Mouse (Mus musculus) liver, adult 2 months (tissue): Measurements from ENCODE around the gene Abcc6. TPM values are rescaled to one million over a fixed set of nuclear protein-coding genes. Genes with fewer than 3 reads are reported as not detected.
"Not testable (repeated sequence)": the region's sequence is repeated elsewhere in the genome, so short reads cannot be mapped to it uniquely, and the experiment has no call there.

Experiments used
- DNase-seq: peaks from one replicate; pipeline ENCODE4 v3.0.0-alpha.2; 2011; ENCODE audit warnings: low read depth, low spot score; ENCODE audit errors: extremely low read depth
- H3K27ac ChIP-seq: fragments of 200-500 bp; replicated peaks from 2 replicates; pipeline ENCODE4 v1.5.1; 2012; ENCODE audit warnings: low read depth, mild to moderate bottlenecking, control low read depth, inconsistent platforms, low read length; ENCODE audit not compliant: insufficient read depth
- H3K27me3 ChIP-seq: fragments of 200-500 bp; 2 replicates; pipeline ENCODE4 v1.6.1; 2012; ENCODE audit warnings: mild to moderate bottlenecking, moderate library complexity, low read length, inconsistent platforms; ENCODE audit not compliant: control insufficient read depth, insufficient read depth
- H3K36me3 ChIP-seq: fragments of 200-500 bp; 2 replicates; pipeline ENCODE4 v1.6.1; 2012; ENCODE audit warnings: low read length, inconsistent platforms; ENCODE audit not compliant: control insufficient read depth, insufficient read depth
- H3K4me1 ChIP-seq: fragments of 200-500 bp; 2 replicates; pipeline ENCODE4 v1.6.1; 2011; ENCODE audit warnings: low read length; ENCODE audit not compliant: control insufficient read depth, insufficient read depth
- H3K4me3 ChIP-seq: fragments of 200-500 bp; 2 replicates; pipeline ENCODE4 v1.5.1; 2011; ENCODE audit warnings: low read depth, mild to moderate bottlenecking, control low read depth, low read length, moderate library complexity; ENCODE audit not compliant: insufficient read depth
- H3K79me2 ChIP-seq: fragments of 200-500 bp; 2 replicates; pipeline ENCODE4 v1.6.1; 2012; ENCODE audit warnings: inconsistent platforms, mild to moderate bottlenecking, low read length, moderate library complexity; ENCODE audit not compliant: control insufficient read depth, insufficient read depth
- H3K9ac ChIP-seq: fragments of 200-500 bp; 2 replicates; pipeline ENCODE4 v1.6.1; 2012; ENCODE audit warnings: low read depth, mild to moderate bottlenecking, control low read depth, inconsistent platforms, low read length
- CTCF ChIP-seq: fragments of 200-500 bp; IDR thresholded peaks from 2 replicates; pipeline ENCODE4 v1.5.1; 2011; ENCODE audit warnings: low read depth, low read length, control low read depth
- POLR2A ChIP-seq: fragments of 200-500 bp; IDR thresholded peaks from 2 replicates; pipeline ENCODE4 v1.6.1; 2011; ENCODE audit warnings: low read length, control low read depth; ENCODE audit not compliant: insufficient read depth; ENCODE audit errors: extremely low read depth
- WGBS: fragments of 180-500 bp; shearing (Covaris S2); methylation state at CpG from one replicate; pipeline ENCODE4 v1.1.7; 2018; 5-methylcytosine and 5-hydroxymethylcytosine counted together
- polyA plus RNA-seq: library from polyadenylated mRNA; depleted of rRNA; stranded (reverse); fragments of >200 nt; gene quantifications from 2 replicates; pipeline ENCODE4 v1.2.3, GENCODE M21; 2012
- total RNA-seq: library from RNA; depleted of rRNA; stranded (reverse); fragments of >200 nt; gene quantifications from 2 replicates; pipeline ENCODE4 v1.2.3, GENCODE M21; 2014

Gene Abcc6
- total and polyA plus RNA-seq, 2 experiments, result 86.3 to 192 TPM

DNA sequence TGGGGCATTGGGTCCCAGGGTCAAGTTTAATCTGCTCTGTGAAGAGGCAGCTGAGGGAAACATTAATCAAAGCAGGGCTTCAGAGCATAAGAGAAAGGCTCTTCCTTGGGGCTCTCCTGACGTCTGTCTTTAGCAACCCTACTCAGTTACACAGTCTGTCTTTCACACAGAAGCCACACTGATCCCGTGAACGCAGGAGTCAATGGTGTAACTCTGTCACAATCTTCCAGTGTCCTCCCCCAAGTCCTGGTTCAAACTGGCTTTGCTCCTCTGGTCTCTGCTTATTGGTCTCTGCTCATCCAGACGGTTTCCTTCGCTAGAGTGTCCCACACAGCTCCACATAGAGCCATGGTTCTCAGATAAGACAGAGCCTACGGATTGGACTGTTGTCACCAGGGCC, 56.0 kb downstream of the Abcc6 start:
- no peak overlapping the region for H3K9ac ChIP-seq
- 35% methylated on average over 6 of the region's 6 CpGs for whole genome bisulfite sequencing
- no peaks in the 10 kb centered on the region for H3K4me1 ChIP-seq

DNA sequence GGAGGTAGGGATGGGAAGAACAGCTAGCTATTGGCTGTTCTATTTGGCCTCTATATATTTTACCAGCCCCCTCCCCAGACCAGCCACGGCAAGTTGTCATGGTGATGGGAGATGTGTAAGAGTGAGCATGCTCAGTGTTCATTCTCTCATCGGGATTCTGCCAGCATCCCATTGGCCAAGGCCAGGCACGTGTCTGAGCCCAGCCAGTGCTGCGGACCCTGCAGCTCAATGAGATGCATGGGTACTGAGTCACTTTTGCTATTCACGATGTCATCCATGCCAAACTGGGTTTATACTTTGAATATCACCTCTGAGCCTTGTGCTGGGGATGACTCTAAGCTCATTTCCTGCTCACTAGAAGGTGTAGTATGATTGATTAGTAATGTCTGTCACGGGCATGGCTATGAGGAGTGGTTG, 56.8 kb downstream of the Abcc6 start:
- Histone ChIP-seq H3K27ac (no peak overlapping the region), H3K9ac (no peak overlapping the region), H3K27me3 (no peaks in the 10 kb centered on the region), H3K36me3 (peaks cover 10% of the 10 kb centered on the region; the same call in 1 of the 2 replicates), H3K79me2 (no peaks in the 10 kb centered on the region), H3K4me1 (no peaks in the 10 kb centered on the region), H3K4me3 (no peak overlapping the region)
- no peak for TF ChIP-seq POLR2A
- TF ChIP-seq CTCF, result no peak
- WGBS, result 70% methylated on average over 6 of the region's 6 CpGs
- DNase-seq, result peak; percentile 59

More for the DNA sequence above, 56.0 kb downstream of the Abcc6 start:
- H3K36me3 ChIP-seq, result peaks cover 13% of the 10 kb centered on the region; the same call in 1 of the 2 replicates
- no peak overlapping the region for H3K4me3 ChIP-seq
- no peak for TF ChIP-seq CTCF
- H3K79me2 ChIP-seq, result no peaks in the 10 kb centered on the region
- peak; percentile 46 for DNase-seq
- no peak overlapping the region for H3K27ac ChIP-seq
- no peaks in the 10 kb centered on the region for H3K27me3 ChIP-seq

DNA sequence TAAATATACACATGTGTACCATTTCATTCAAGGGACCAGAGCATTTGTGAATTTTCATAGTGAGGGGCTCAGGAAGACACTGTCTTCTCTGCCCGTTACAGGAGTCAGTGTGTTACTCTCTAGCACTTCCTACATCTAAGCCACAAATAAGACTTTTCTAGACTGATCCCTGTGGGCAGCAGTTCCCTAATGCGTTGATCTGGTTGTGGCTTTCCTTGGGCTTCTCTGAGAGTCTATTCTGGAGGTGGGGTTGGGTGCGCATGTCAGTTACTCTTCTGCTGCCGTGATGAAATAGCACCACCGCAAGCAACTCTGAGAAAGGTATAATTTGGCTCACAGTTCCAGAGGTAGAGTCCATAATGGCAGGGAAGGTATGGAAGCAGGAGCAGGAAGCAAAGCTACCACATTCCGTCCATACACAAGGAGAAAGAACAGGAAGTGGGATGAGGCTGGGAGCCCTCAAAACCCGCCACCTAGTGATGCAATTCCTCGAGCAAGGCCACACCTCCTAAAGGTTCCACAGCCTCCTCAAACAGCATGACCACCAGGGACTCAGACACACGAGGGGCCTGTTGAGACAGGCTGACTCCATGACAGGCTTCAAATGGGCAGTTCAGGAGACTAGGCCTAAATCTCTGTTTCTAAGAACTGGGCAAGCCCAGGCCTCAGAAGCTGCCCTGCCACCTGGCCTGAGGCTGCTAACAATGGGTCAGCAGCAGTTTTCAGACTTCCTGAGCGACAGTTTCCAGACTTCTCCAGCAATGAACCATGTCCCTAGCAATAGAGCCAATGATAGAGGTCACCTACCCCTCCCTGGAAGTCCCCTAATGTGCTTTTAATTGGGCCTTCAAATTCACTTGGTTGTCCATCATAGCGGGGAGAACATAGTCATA, 58.0 kb downstream of the Abcc6 start:
- WGBS, result 73% methylated on average over 11 of the region's 11 CpGs
- Histone ChIP-seq H3K9ac (no peak overlapping the region), H3K27me3 (no peaks in the 10 kb centered on the region), H3K4me1 (no peaks in the 10 kb centered on the region), H3K27ac (no peak overlapping the region), H3K79me2 (no peaks in the 10 kb centered on the region), H3K4me3 (no peak overlapping the region), H3K36me3 (peaks cover 4% of the 10 kb centered on the region; the same call in 1 of the 2 replicates)
- TF ChIP-seq POLR2A (no peak), CTCF (no peak)
- peak; percentile 48 for DNase-seq

DNA sequence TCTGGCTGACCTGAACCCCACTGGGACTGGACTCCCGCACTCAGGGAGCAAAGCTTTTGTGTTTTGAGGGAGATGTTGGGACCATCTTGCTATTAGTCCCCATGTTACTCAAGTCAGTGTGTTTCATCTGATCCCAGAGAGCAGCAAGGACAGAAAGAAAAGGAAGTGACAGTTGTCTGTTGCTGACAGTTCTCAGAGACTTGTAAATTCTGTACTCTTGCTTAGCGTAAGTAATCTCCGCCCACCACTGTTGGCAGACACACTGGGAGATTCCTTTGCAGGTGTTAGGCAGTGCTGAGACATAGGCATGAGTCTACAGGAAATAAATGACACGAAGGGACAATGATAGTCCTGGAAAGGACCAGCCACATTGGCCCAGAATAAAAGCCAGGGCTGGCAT, 73.5 kb downstream of the Abcc6 start:
- no peaks in the 10 kb centered on the region for H3K4me1 ChIP-seq
- no peak overlapping the region for H3K4me3 ChIP-seq
- 49% methylated on average over 4 of the region's 4 CpGs for WGBS
- no peaks in the 10 kb centered on the region for H3K36me3 ChIP-seq
- no peaks in the 10 kb centered on the region for H3K79me2 ChIP-seq
- H3K9ac ChIP-seq, result no peak overlapping the region
- TF ChIP-seq CTCF (no peak), POLR2A (no peak)
- H3K27me3 ChIP-seq, result no peaks in the 10 kb centered on the region
- no peak overlapping the region for H3K27ac ChIP-seq
- DNase-seq, result no peak

DNA sequence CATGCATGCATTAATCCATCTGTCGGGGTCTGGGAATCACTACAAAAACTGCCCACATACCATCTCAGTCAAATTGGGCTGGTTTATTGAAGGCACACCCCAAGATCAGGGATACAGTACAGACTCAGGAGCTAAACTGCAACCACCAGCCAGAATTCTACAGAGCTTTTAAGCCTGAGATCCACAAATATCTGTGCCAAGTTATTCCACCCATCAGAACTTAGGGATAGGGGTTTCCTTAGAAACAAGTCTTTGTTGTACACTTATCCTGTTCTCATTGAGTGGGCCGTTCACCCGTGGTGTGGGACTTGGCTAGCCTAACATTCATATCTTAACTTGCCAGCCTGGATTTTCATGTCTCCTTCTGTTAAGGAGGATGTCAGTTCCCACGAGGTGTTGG, 81.0 kb downstream of the Abcc6 start:
- 78% methylated on average over 4 of the region's 4 CpGs for WGBS
- no peak for TF ChIP-seq CTCF
- no peak for TF ChIP-seq POLR2A
- Histone ChIP-seq H3K9ac (no peak overlapping the region), H3K27me3 (no peaks in the 10 kb centered on the region), H3K36me3 (no peaks in the 10 kb centered on the region), H3K4me1 (no peaks in the 10 kb centered on the region), H3K4me3 (no peak overlapping the region), H3K79me2 (no peaks in the 10 kb centered on the region), H3K27ac (no peak overlapping the region)
- no peak for DNase-seq

DNA sequence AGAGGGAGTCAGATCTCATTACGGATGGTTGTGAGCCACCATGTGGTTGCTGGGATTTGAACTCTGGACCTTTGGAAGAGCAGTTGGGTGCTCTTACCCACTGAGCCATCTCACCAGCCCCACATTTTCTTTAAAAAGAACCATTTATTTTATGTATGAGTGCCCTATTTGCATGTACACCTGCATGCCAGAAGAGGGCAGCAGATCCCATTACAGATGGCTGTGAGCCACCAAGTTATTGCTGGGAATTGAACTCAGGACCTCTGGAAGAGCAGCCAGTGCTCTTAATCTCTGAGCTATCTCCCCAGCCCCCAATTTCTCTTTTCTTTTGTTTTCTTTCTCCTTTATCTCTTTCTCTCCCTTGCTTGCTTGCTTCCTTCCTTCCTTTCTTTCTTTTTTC, 86.8 kb downstream of the Abcc6 start:
- not testable (repeated sequence) for DNase-seq
- TF ChIP-seq CTCF, result peak; percentile 35; the same call in 1 of the 2 replicates

More for the DNA sequence above, 86.8 kb downstream of the Abcc6 start:
- H3K27ac ChIP-seq, H3K9ac ChIP-seq, H3K27me3 ChIP-seq, H3K4me3 ChIP-seq, H3K36me3 ChIP-seq, H3K4me1 ChIP-seq, H3K79me2 ChIP-seq: not testable (repeated sequence)
- WGBS, result 64% methylated on average over 1 of the region's 1 CpGs
